Mouse (Mus musculus) mature B cell (primary cell): ENCODE results near the gene Col23a1.

Experiments
- in situ Hi-C: fragments of 300-500 bp; cut with MboI; formaldehyde crosslinking; loops from 2 replicates; pipeline ENCODE4 v1.14.3; 2019

Gene Col23a1

GRCm38 (mm10) chr11:51538919-51539758 lies 249.4 kb downstream of the Col23a1 start:
- in situ Hi-C loops, result loop anchor here (25.0 kb wide), 1 partner anchor 252 kb away; the partner anchor contains the start of gene Col23a1

GRCm38 (mm10) chr11:51539759-51540282 lies 250.1 kb downstream of the Col23a1 start:
- in situ Hi-C loops, result loop anchor here (25.0 kb wide), 1 partner anchor 253 kb away; the partner anchor contains the start of gene Col23a1

- in situ Hi-C loops, result loop anchor here (25.0 kb wide), 1 partner anchor 255 kb away; the partner anchor contains the start of gene Col23a1
Observed at GRCm38 (mm10) chr11:51542424-51542823, 252.7 kb downstream of the Col23a1 start.

- in situ Hi-C loops, result loop anchor here (25.0 kb wide), 1 partner anchor 256 kb away; the partner anchor contains the start of gene Col23a1
Observed at GRCm38 (mm10) chr11:51543487-51544050, 253.8 kb downstream of the Col23a1 start.

- in situ Hi-C loops, result loop anchor here (25.0 kb wide), 1 partner anchor 257 kb away; the partner anchor contains the start of gene Col23a1
Observed at GRCm38 (mm10) chr11:51544413-51544812, 254.7 kb downstream of the Col23a1 start.

GRCm38 (mm10) chr11:51545811-51546210 lies 256.1 kb downstream of the Col23a1 start:
- in situ Hi-C loops, result loop anchor here (25.0 kb wide), 1 partner anchor 259 kb away; the partner anchor contains the start of gene Col23a1

- in situ Hi-C loops, result no loop called here
Observed at GRCm38 (mm10) chr11:51551253-51551652, 261.5 kb downstream of the Col23a1 start.

GRCm38 (mm10) chr11:51552091-51552490 lies 262.4 kb downstream of the Col23a1 start:
- in situ Hi-C loops, result no loop called here

- in situ Hi-C loops, result no loop called here
Observed at GRCm38 (mm10) chr11:51554590-51554989, 264.9 kb downstream of the Col23a1 start.

- in situ Hi-C loops, result no loop called here
Observed at GRCm38 (mm10) chr11:51555066-51555465, 265.3 kb downstream of the Col23a1 start.

GRCm38 (mm10) chr11:51563276-51563675 lies 273.6 kb downstream of the Col23a1 start:
- in situ Hi-C loops, result no loop called here

GRCm38 (mm10) chr11:51565062-51565461 lies 275.3 kb downstream of the Col23a1 start:
- in situ Hi-C loops, result no loop called here

- in situ Hi-C loops, result no loop called here
Observed at GRCm38 (mm10) chr11:51565951-51566350, 276.2 kb downstream of the Col23a1 start.

GRCm38 (mm10) chr11:51568801-51569200 lies 279.1 kb downstream of the Col23a1 start:
- in situ Hi-C loops, result no loop called here

- in situ Hi-C loops, result no loop called here
Observed at GRCm38 (mm10) chr11:51576454-51576853, 286.7 kb downstream of the Col23a1 start.

- in situ Hi-C loops, result no loop called here
Observed at GRCm38 (mm10) chr11:51577587-51577986, 287.9 kb downstream of the Col23a1 start.

- in situ Hi-C loops, result no loop called here
Observed at GRCm38 (mm10) chr11:51579024-51579423, 289.3 kb downstream of the Col23a1 start.

- in situ Hi-C loops, result no loop called here
Observed at GRCm38 (mm10) chr11:51582713-51583112, 293.0 kb downstream of the Col23a1 start.

GRCm38 (mm10) chr11:51584057-51584430 lies 294.3 kb downstream of the Col23a1 start:
- in situ Hi-C loops, result no loop called here

GRCm38 (mm10) chr11:51584431-51585248 lies 294.9 kb downstream of the Col23a1 start, which contains the start of gene Phykpl:
TSS of gene Phykpl (plus strand) at chr11:51584757.
- in situ Hi-C loops, result no loop called here

GRCm38 (mm10) chr11:51585608-51586252 lies 296.0 kb downstream of the Col23a1 start:
- in situ Hi-C loops, result no loop called here
